Mouse (Mus musculus) midbrain, embryonic 10.5 days (tissue): ENCODE measurements at regions not wholly inside any gene's neighbourhood (a gene's known extent, or its start where the extent isn't known, plus 50 kb on each side); places are given as distances from the start of the nearest gene placed in this dataset.
A peak's percentile ranks its signal among the peaks of the same experiment; 100 is the strongest.

Experiments used
- DNase-seq: peaks from one replicate; pipeline ENCODE4 v3.0.0-alpha.2; 2017; ENCODE audit warnings: low spot score
- H3K27ac ChIP-seq: fragments of 300-500 bp; sonication (generic); replicated peaks from 2 replicates; pipeline ENCODE4 v1.5.1; 2016; ENCODE audit warnings: mild to moderate bottlenecking
- H3K27me3 ChIP-seq: fragments of 300-500 bp; sonication (generic); 2 replicates; pipeline ENCODE4 v1.6.1; 2016; ENCODE audit warnings: low read depth, mild to moderate bottlenecking; ENCODE audit not compliant: poor library complexity, severe bottlenecking
- H3K36me3 ChIP-seq: fragments of 300-500 bp; sonication (generic); 2 replicates; pipeline ENCODE4 v1.6.1; 2016; ENCODE audit warnings: mild to moderate bottlenecking, moderate library complexity
- H3K4me1 ChIP-seq: fragments of 300-500 bp; sonication (generic); 2 replicates; pipeline ENCODE4 v1.6.1; 2016
- H3K4me3 ChIP-seq: fragments of 300-500 bp; sonication (generic); 2 replicates; pipeline ENCODE4 v1.5.1; 2016; ENCODE audit warnings: mild to moderate bottlenecking, moderate library complexity
- H3K9me3 ChIP-seq: fragments of 300-500 bp; sonication (generic); replicated peaks from 2 replicates; pipeline ENCODE4 v1.6.1; 2016; ENCODE audit warnings: mild to moderate bottlenecking
- WGBS: fragments of 180-500 bp; shearing (Covaris S2); methylation state at CpG from one replicate; pipeline ENCODE4 v1.1.7; 2016; 5-methylcytosine and 5-hydroxymethylcytosine counted together

DNA sequence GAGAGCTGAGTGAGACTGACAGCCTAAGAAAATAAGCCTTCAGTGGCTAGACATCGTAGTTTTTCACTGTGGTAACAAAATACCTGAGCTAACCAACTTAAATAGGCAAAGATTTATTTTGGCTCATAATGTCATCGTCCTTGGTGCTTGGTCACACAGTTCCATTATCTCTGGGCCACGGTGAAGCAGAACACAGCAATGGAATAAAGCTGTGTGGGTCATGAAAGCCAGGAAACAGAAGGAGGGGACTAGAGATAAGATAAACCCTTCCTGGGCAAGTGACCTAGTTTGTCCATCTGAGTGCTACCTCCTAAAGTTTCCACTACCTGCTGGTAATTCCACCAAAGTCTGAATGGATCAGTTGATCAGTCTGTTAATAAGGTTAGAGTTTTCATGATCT, 134.8 kb upstream of the Gm5129 start:
- no peak for DNase-seq
- no peaks in the 10 kb centered on the region for H3K27me3 ChIP-seq
- H3K4me1 ChIP-seq: no peaks in the 10 kb centered on the region
- no peaks in the 10 kb centered on the region for H3K36me3 ChIP-seq
- no peaks in the 10 kb centered on the region for H3K9me3 ChIP-seq
- H3K27ac ChIP-seq: no peak overlapping the region
- 73% methylated on average over 3 of the region's 3 CpGs for WGBS
- no peak overlapping the region for H3K4me3 ChIP-seq

DNA sequence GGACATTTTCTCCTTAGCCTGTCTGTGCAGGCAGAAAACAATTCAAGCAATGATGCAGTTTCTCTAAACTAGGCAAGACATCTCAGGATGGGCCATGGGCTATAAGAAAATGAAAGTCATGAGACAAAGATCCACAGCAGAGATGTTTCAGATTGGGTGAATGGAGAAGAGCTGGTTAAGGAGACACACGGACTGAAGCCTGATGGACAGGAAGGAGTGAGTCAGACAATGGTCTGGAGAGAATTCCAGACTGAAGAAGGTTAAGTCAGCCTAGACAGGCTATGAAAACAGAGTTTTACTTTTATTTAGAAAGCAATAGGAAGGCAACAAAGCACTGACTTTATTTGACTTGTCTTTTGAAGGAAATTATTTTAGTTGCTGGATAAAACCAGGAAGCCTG, 137.5 kb upstream of the Il6 start:
- Histone ChIP-seq H3K36me3 (no peaks in the 10 kb centered on the region), H3K27me3 (no peaks in the 10 kb centered on the region), H3K9me3 (no peaks in the 10 kb centered on the region), H3K27ac (no peak overlapping the region), H3K4me1 (no peaks in the 10 kb centered on the region), H3K4me3 (no peak overlapping the region)
- 63% methylated on average over 1 of the region's 1 CpGs for WGBS
- no peak for DNase-seq

DNA sequence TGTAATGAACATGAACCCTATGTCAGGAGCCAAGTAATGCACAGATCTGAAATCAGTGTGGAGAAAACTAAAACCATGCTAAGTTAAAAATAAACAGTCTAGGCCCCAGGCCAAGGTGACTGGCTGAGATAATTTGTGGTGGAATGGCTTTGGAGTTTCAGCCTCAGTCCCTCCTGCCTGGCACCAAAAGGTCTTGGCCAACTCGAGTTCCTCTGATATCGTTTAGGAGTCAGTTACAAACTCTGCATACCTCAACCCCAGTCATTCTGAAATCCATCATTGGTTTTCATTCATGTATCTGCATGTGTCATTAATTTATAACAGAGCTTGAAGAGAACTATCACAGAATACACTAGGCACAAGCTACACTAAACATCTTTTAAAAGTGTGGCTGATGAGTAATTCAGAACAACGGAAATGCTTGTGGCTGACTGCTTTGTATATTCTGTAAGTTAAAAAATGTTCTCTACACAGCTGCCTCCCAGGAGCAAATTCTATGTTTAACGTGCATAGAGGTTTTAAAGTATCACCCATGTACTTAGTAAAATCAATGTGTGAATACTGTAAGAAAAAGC, 125.6 kb upstream of the Il6 start:
- DNase-seq: no peak
- H3K27me3 ChIP-seq: no peaks in the 10 kb centered on the region
- 86% methylated on average over 4 of the region's 4 CpGs for WGBS
- H3K27ac ChIP-seq: no peak overlapping the region
- no peak overlapping the region for H3K4me3 ChIP-seq
- no peaks in the 10 kb centered on the region for H3K36me3 ChIP-seq
- no peaks in the 10 kb centered on the region for H3K4me1 ChIP-seq
- no peaks in the 10 kb centered on the region for H3K9me3 ChIP-seq

DNA sequence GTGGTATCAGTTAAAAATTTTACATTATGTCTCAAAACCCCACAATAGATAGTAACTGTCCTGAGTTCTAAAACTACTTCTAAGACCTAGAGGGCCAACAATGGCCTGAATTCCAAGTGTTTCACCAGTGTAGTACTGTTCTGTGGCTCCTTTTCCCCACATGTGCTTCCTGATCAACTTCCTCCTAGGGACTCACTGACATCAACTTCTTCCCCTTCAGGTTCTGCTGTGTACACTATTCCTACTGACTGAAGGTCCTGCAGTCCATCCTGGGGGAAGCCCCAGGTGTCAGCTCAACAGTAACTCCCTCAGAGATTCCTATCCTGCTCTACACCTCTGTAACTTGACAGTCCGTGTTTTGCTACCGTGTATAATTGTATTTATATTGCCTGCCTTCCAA, 120.6 kb upstream of the Il6 start:
- H3K27ac ChIP-seq: no peak overlapping the region
- no peaks in the 10 kb centered on the region for H3K27me3 ChIP-seq
- no peaks in the 10 kb centered on the region for H3K36me3 ChIP-seq
- peaks cover 12% of the 10 kb centered on the region for H3K4me1 ChIP-seq
- DNase-seq: no peak
- no peak overlapping the region for H3K4me3 ChIP-seq
- WGBS: 86% methylated on average over 2 of the region's 2 CpGs
- no peaks in the 10 kb centered on the region for H3K9me3 ChIP-seq

DNA sequence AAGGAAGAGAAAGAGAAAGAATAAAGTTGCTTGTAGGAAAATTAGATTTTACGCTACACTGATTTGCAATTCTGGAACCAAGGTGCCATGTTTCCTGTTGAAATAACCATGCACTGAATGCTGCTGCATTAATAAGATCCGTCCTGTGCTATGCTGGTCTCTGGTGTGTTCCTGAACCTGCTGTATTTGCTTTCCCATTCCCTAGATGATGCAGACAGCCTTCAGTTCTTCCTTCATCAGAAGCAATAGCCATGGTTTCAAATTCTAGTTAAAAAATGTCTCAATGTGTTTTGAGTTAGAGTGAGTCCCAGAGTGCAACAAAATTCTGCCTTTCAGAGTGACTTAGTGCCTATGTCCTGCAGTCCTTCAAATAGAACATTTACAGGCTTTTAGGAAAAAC, 120.1 kb upstream of the Il6 start:
- H3K27me3 ChIP-seq: no peaks in the 10 kb centered on the region
- peaks cover 12% of the 10 kb centered on the region for H3K4me1 ChIP-seq
- H3K36me3 ChIP-seq: no peaks in the 10 kb centered on the region
- no peaks in the 10 kb centered on the region for H3K9me3 ChIP-seq
- 89% methylated on average over 2 of the region's 2 CpGs for WGBS
- no peak for DNase-seq
- no peak overlapping the region for H3K27ac ChIP-seq
- no peak overlapping the region for H3K4me3 ChIP-seq

DNA sequence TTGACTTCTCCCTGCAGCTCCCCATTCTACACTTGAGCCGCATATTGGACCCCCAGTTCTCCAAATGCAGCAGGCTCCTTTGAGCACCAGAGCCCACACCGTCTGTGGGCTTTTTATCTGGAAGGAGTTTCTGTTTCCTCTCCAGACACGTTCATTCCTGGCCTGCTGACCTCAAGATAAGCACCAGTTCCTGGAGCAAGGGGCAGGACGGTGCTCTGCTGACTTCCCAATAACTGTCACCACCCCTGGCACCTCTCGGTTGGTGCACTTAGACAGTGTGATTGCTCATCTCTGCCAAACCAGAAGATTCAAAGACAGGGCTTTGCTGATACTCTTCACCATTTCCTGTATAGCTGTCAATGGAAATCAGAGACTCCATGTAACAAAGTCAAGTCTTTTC, 119.1 kb upstream of the Il6 start:
- Histone ChIP-seq H3K27ac (no peak overlapping the region), H3K9me3 (no peaks in the 10 kb centered on the region), H3K36me3 (no peaks in the 10 kb centered on the region), H3K4me1 (peaks cover 12% of the 10 kb centered on the region), H3K27me3 (no peaks in the 10 kb centered on the region), H3K4me3 (no peak overlapping the region)
- WGBS: 72% methylated on average over 5 of the region's 5 CpGs
- DNase-seq: no peak

DNA sequence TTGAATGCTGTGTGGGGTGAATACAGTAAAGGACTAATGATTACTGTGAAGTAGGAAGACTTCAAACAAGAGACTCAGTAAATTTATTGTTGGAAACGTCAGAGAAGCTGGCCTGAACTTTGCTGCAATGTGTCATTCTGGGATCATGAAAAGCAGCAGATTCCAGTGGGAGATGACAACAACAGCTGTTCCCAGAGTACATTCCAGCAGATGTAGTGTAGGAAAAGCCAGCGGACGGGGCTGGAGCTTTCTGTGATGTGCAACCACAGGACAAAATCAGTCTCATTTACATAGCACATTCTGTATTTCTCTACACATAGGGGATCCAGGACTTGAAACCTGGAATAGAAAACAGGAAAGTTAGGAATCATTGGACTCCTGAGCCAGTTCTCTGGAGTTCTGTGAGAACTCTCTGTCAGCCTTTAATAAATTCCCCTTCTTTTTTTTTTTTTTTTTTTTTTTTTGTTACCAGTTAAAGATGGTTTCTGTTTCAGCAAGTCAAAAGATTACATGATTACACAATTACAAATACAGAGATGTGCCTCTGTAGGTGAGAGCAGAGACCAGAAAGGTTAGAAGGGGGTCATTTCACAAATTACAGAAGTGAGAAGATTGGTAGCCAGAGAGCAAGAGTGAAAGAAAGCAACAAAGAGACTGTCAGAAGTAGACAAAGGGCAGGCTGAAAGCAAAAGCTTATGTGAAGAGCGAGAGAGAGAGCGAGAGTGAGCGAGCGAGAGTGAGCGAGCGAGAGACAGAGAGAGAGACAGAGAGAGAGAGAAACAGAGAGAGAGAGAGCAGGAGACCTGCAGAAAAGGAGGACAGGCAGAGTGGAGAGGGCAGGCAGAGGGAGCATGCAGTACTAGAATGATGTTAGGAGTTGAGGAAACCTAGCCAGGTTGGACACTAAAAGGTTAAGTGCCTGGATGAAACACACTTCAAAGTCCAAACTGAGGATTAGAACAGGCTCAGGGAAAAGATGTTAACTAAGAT, 118.0 kb upstream of the Il6 start:
- WGBS: 49% methylated on average over 9 of the region's 9 CpGs
- peak overlapping the region; percentile 49 for H3K27ac ChIP-seq
- H3K4me1 ChIP-seq: peaks cover 12% of the 10 kb centered on the region
- no peaks in the 10 kb centered on the region for H3K27me3 ChIP-seq
- no peak overlapping the region for H3K4me3 ChIP-seq
- peak; percentile 13 for DNase-seq
- no peaks in the 10 kb centered on the region for H3K9me3 ChIP-seq
- H3K36me3 ChIP-seq: no peaks in the 10 kb centered on the region

DNA sequence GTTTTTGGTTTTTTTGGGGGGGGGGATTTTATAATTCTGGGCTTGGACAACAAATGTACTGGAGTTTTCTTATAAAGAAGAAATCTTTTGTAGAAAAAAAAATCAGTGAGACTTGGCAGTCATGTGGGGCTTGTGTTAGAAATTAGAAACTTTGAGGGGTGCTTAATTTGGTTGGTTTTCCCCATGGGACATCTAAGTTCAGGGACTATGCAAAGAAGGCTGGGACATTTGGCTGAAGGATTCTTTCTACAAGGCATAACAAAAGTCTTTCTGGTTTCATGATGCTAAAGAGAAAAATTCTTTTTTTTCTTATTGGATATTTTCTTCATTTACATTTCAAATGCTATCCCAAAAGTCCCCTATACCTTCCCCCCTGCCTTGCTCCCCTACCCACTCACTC, 115.3 kb upstream of the Il6 start:
- peaks cover 12% of the 10 kb centered on the region for H3K4me1 ChIP-seq
- H3K27ac ChIP-seq: no peak overlapping the region
- no peak overlapping the region for H3K4me3 ChIP-seq
- no peaks in the 10 kb centered on the region for H3K9me3 ChIP-seq
- no peaks in the 10 kb centered on the region for H3K36me3 ChIP-seq
- H3K27me3 ChIP-seq: no peaks in the 10 kb centered on the region
- DNase-seq: no peak

DNA sequence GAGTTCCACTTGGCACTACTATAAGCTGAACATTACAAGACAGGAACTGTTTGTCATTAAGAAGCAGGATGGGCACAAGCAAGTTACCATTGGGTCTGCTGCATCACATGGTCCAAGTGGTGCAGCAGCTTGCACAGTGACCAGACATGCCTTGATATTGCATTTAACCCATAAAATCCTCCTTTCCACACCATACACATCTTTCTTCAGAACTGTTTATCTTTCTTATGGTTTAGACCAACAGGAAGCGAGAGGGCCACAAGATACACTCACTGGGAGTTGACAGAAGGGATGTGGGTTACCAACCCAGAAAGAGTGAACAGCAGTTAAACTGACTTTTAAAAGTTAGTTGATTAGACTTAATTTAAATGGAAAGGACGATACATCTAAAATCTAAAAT, 111.2 kb upstream of the Il6 start:
- H3K27ac ChIP-seq: no peak overlapping the region
- 87% methylated on average over 2 of the region's 2 CpGs for WGBS

DNA sequence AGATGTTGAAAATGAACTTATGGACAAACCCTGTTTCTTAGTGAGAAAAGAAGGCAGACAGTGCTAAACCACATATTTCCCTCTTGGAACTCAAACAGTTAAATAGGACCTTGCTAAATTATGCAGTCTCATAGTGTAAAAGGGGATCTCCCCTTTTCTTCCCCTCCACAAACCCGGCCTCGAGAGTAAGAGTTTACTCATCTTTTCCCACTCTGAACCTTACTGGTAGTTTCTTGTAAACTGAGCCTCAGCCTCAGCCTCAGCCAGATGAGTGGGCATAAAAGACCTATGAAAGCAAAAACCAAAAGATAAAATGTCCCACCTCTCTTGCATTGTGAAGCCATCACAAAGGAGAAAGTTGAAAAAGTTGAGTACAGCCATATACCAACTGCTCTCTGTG, 92.6 kb upstream of the Il6 start:
- no peak for DNase-seq
- H3K9me3 ChIP-seq: peaks cover 16% of the 10 kb centered on the region
- 80% methylated on average over 2 of the region's 2 CpGs for WGBS
- H3K27ac ChIP-seq: no peak overlapping the region
- H3K36me3 ChIP-seq: no peaks in the 10 kb centered on the region
- no peak overlapping the region for H3K4me3 ChIP-seq
- H3K4me1 ChIP-seq: no peaks in the 10 kb centered on the region
- H3K27me3 ChIP-seq: no peaks in the 10 kb centered on the region

More for the DNA sequence above, 111.2 kb upstream of the Il6 start:
- Histone ChIP-seq H3K27me3 (no peaks in the 10 kb centered on the region), H3K4me1 (no peaks in the 10 kb centered on the region), H3K9me3 (no peaks in the 10 kb centered on the region), H3K36me3 (no peaks in the 10 kb centered on the region), H3K4me3 (no peak overlapping the region)
- no peak for DNase-seq

DNA sequence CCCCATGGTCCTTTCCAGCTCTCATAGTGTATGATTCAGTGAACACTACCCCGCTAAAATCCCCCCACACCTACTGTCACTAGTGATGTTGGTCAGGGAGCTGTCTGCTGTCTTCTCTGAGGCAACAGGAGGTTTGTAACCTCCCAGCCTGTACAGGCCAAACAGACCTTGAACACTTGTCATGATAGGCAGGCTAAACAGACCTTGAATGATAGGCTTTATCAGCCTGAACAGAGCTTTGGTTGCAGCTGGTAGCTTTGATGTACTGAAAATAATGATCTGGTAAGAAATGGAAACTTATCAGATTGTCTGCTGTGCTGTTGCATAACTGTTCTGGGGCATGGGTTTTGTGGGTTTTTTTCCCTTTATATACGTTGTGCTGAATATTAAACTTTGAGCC, 87.4 kb upstream of the Il6 start:
- no peak overlapping the region for H3K27ac ChIP-seq
- no peaks in the 10 kb centered on the region for H3K36me3 ChIP-seq
- H3K27me3 ChIP-seq: no peaks in the 10 kb centered on the region
- WGBS: 93% methylated on average over 2 of the region's 2 CpGs
- DNase-seq: no peak
- H3K4me1 ChIP-seq: no peaks in the 10 kb centered on the region
- H3K4me3 ChIP-seq: no peak overlapping the region
- 0 out of 2 replicates have a peak, but pooled peaks cover 3% of the 10 kb centered on the region for H3K9me3 ChIP-seq

DNA sequence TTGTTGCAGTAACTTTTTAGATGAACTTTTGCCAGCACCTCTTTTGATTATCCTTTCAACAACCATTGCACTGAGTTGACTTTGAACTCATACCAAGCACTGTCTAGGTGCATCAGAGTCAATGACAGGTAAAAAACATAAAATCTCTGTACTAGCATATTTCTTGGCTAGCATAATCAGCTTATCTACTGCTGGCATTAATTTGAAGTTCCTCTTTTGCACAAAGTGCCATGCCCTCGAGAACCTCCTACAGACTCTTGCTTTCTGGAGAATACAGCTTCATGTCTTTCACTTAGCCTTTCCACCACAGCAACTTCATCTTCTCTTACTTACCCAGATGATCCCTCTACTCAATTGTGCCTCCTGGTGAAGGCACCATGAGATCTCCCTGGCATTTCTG, 85.3 kb upstream of the Il6 start:
- no peak for DNase-seq
- H3K4me3 ChIP-seq: no peak overlapping the region
- H3K9me3 ChIP-seq: no peaks in the 10 kb centered on the region
- H3K27me3 ChIP-seq: no peaks in the 10 kb centered on the region
- H3K4me1 ChIP-seq: no peaks in the 10 kb centered on the region
- 68% methylated on average over 1 of the region's 1 CpGs for WGBS
- H3K36me3 ChIP-seq: no peaks in the 10 kb centered on the region
- H3K27ac ChIP-seq: no peak overlapping the region

DNA sequence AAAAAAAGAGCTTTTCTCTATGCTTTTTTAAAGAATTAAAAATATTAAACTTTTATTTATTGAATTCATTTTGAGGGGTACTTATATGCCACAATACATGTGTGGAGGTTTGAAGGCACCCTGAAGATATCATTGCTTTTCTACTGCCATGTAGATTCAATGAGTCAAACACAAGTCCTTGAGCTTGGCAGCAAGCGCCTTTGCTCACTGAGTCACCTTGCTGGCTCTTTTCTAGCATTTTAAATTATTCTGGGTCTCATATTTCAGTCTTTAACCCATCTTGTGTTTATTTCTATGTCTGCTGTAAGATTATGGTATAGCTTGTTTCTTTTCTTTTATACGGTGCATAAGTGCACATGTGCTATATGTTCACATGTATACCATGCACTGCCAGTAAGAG, 83.5 kb upstream of the Il6 start:
- no peaks in the 10 kb centered on the region for H3K4me1 ChIP-seq
- no peak for DNase-seq
- no peaks in the 10 kb centered on the region for H3K27me3 ChIP-seq
- no peak overlapping the region for H3K27ac ChIP-seq
- no peaks in the 10 kb centered on the region for H3K36me3 ChIP-seq
- no peak overlapping the region for H3K4me3 ChIP-seq
- 90% methylated on average over 2 of the region's 2 CpGs for WGBS
- H3K9me3 ChIP-seq: no peaks in the 10 kb centered on the region
